Mouse (Mus musculus) spleen, embryonic (tissue): ENCODE data around the gene Ugt1a10.
"Not testable (repeated sequence)": the region's sequence is repeated elsewhere in the genome, so short reads cannot be mapped to it uniquely, and the experiment has no call there.

Experiments
- CTCF ChIA-PET: fragments of 350-600 bp; sonication (Branson Sonifier 250); formaldehyde crosslinking; loops from one replicate; lab custom pipeline; 2022; lab: Charles Lee

Gene Ugt1a10

DNA sequence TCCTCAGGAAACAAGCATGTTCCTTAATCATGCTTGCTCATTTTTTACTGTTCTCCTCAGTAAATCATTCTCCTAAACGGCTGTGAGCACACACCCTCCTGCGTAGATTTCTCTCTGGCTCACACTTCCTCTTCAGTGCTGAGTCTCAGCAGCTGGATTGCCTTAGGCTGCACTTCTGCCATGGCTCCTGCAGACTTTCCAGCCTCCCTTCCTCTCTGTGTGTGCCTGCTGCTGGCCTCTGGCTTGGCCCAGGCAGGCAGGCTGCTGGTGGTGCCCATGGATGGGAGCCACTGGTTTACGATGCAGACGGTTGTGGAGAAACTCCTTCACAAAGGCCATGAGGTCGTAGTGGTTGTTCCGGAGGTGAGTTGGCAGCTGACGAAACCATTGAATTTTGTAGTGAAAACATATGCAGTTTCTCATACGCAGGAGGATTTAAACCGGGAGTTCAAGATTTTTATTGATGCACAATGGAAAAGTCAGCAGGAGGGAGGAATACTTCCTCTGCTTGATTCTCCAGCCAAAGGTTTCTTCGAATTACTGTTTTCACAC, 39.8 kb downstream of the Ugt1a10 start, which contains the start of gene Ugt1a7c:
Ugt1a7c (plus strand) TSS at position 122 of the 552 bp plus-strand sequence.
- CTCF ChIA-PET = no interaction called here

GRCm38 (mm10) chr1:88098546-88098945, 43.4 kb downstream of the Ugt1a10 start:
- CTCF ChIA-PET = interaction anchor here (0.6 kb wide), 1 partner anchor 15 kb away, joined by 3 read pairs; no protein-coding TSS in a partner anchor

- CTCF ChIA-PET = not testable (repeated sequence)
These were observed 44.5 kb downstream of the Ugt1a10 start for GRCm38 (mm10) chr1:88099691-88100090.

GRCm38 (mm10) chr1:88103019-88103418, 47.8 kb downstream of the Ugt1a10 start, which contains the start of gene Ugt1a6b:
TSS of gene Ugt1a6b (plus strand) at chr1:88103252.
- CTCF ChIA-PET = not testable (repeated sequence)

DNA sequence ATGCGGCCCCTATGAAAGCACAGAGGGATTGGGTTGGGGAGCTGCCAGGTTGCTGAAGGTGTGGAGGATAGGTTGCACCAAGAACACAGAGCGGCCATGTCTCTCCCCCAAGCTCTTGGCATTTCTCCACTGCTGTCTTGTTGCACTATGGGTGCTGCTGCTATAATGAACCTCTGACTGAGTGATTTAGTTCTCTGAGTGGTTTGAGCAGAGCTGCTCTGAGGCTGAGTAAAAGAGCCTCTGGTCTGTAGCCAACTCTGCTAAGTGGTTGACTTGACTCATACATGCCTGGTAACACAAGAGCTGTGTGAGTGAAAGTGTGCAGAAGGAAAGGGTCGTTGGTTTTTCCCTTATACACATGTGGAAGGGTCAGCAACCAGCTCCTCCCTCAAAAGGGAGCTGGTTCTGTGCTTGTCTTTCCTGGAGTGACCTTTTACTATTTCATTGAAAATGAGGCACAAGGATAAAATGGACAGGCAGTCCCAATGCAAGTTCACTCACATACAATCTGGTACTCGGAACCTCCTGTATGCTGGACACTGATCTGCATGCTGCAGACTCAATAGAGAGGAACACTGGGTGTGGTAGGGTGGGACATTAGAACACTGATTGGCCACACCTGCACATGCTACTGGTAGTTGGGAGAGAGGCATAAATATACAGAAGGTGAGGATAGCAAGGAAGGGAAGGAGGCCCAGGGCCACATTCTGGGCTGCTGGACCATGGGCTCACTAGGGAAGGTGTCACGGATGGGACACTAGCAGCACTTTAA, 48.7 kb downstream of the Ugt1a10 start:
- CTCF ChIA-PET = not testable (repeated sequence)

DNA sequence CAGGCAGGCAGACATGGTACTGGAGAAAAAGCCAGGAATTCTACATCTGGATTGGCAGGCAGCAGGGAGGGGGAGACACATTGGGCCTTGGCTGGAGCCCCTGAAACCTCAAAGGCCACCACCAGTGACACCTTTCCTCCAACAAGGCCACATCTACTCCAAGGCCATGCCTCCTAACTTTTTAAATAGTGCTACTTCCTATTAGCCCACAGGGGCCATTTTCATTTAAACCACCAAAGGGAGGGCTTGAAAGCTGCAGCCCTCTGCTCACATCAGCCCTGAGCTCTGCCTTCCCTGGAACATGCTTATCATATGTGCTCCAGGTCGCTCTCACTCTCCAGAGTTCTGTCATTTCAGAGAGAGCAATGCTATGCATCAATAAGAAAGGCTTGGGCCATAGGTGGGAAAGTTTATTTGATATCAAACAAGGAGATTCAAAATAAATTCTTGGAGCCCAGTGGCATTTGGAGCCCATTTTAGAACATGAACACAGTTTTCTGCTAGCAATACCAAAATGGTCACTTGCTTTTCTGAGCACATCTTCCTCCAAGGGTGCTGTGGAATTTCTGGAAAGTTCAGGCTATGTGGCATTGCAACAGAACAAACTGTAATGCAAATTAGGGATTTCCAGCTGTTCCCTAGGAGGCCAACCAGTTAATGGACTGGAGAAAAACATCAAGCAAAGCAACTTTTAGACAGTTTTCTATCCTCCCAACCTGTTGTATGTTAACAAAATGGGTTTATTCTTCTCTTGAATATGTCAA, 49.7 kb downstream of the Ugt1a10 start:
- CTCF ChIA-PET = no interaction called here

DNA sequence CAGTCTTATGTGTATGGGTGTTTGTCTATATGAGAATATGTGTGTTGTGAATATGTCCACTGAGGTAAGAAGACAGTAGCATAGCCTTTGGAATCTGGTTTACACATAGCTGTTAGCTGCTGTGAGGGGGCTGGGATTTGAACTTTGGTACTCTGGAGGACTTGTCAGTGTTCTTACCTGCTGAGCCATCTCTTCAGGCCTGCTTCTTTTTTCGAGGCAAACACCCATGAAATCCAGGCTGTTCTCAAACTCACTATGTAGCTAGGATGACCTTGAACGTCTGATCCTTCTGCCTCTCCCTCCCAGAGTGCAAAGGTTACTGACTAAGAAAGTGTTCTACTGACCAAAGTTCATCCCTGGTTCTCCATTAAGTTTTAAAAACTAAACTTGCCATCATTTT, 50.5 kb downstream of the Ugt1a10 start:
- CTCF ChIA-PET = interaction anchor here (0.6 kb wide), 1 partner anchor 269 kb away, joined by 5 read pairs; no protein-coding TSS in a partner anchor

DNA sequence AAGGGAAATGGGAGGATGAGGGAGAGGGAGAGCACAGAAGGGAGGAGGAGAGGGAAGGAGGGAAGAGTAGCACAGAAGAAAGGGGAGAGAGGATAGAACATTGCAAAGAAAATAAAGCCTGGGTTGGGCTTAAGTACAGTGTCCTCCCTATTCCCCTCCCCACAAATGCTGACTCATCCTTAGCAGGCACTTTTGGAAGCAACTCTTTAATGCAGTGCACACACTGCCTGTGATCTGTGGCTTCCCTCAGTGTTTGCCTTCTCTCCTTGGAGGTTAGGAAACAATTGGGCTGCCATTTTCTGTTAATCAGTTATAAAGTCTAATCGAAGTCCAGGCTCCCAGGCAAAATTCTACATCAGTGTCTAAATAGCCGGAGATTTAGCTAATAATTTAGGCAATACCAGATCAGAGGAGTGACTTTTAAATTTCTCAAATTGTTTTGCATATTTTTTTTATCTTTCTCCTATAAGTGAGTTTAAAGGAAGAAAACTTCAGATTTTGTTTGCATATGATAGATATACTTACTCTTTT, 53.9 kb downstream of the Ugt1a10 start:
- CTCF ChIA-PET = not testable (repeated sequence)

DNA sequence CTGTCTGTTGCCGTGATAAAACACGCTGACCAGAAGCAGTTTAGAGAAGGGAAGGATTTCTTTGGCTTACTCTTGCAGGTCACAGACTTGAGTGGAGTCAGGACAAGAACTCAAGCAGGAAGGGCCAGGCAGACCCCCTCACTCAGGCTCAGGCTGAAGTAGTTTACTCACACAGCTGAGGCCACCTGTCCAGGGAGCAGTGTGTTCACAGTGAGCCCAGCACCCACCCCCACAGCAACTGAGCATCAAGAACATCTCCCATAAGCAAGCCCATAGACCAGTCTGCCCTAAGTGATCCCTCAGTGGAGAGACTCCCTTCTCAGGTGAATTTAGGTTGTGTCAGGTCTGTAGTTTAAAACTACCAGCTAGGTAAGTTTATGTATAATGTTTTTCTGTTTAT, 54.4 kb downstream of the Ugt1a10 start:
- CTCF ChIA-PET = not testable (repeated sequence)

DNA sequence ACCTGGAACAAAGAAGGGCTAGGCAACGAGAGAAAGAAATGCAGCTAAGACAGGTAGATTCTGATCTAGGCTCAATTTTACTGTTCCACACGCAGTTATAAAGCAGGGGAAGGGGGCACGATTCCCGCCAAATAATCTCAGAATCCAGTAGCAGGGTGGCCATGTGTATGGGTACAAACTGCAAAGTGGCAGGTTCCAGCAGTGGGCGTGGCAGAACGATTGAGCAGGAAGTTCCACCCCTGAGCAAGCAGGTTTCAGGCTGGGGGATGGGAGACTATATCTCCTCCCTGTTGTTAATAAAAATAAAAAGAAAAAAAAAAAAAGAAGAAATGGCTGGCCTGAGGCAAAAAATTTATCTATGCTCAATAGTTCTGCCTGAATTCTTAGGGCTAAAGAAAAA, 57.6 kb downstream of the Ugt1a10 start:
- CTCF ChIA-PET = not testable (repeated sequence)

- CTCF ChIA-PET = not testable (repeated sequence)
These were observed 65.4 kb downstream of the Ugt1a10 start for GRCm38 (mm10) chr1:88120550-88120949.

GRCm38 (mm10) chr1:88121521-88121920, 66.3 kb downstream of the Ugt1a10 start:
- CTCF ChIA-PET = not testable (repeated sequence)

DNA sequence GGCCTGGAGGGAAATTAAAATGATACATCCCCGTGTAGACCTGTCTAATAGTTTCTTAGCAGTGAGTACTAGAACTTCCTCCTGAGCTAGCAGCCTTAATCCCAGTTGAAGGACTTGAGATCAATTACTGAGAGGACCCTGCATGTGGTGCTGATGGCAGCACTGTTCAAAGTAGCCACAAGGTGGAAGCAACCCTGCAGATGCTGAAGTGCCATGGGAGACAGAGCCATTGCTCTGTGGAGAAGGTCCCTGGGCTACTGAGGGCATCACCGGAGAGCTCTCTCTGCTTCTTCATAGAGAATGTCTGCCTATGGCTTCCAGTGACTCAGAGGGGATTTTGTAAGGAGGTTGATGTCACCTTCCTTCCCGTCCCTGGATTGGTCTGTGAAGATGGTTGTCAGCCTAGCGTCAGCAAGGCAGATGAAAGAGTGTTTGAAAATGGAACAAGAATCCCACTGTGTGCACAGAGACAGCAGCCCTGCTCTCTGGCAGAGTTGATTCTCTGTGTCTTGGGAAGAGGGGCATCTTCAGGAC, 70.7 kb downstream of the Ugt1a10 start:
- CTCF ChIA-PET = not testable (repeated sequence)

- CTCF ChIA-PET = not testable (repeated sequence)
These were observed 73.9 kb downstream of the Ugt1a10 start for GRCm38 (mm10) chr1:88129091-88129490.

DNA sequence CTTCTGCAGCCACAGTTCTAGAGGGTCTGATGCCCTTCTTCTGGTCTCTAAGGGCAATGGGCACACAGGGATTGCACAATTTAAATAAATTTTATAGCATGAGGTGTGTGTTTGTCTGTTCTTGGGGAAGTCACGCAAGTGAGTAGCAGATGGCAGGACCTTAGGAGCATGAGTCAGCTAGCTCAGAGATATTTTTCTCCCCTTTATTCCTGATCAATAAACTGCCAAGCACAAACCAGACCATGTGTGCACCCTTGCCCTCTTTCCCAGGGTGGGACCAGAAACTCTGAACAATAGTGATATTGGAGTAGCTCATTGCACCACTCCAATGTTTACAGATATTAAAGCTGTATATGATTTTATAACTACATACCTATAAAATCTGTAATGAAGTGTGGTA, 75.0 kb downstream of the Ugt1a10 start:
- CTCF ChIA-PET = not testable (repeated sequence)

DNA sequence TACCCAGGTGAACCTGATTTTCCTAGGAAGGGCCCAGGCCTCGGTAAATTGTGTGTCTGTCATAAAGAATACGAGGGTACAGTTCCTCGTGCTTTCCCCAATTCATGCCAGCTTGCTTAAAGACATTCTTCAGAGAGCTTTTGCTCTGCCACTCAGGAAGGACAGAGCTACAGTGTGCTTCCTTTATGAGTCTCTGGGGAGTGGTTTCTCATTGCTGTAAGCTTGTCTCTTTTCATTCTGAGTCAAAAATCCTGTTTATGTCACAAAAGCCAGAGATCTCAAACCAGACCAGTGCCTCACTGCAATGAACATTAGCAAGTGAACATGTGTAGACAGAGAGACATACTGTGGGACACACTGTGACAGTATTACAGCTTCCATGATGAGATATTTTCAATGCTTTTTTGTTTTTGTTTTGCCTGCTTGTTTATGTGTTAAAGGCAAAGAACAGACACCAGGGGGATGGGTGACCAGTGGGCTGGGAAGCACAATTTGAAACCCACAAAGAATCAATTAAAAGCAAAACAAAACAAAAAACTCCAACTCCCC, 78.8 kb downstream of the Ugt1a10 start:
- CTCF ChIA-PET = no interaction called here

DNA sequence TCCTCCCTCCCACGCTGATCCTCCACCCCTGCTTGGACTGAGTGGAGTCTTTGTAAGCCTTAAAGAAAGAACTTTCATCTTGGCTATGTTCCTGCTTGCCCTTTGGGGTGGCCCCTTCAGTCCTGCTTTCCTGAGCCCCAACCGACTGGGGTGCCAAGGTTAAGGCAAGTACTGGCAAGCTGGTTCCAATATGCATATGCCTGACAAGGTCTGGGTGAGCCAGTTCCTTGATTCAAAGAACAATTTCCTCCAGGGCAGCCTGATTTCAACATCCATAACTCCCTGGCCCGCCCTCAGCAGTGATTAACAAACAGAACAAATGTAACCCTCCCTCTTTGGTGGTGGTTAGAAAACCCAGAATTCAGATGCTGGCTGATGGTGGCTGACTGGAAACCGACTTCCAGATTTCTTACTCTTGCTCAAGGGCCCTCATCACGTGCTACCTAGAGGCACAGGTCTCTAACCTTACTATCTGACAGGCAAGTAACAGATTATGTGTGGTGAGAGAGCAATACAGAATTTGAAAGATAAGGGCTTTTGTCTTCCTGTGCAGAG, 79.3 kb downstream of the Ugt1a10 start, which contains the start of gene Ugt1a6a:
Ugt1a6a (plus strand) TSS at position 353 of the 555 bp plus-strand sequence.
- CTCF ChIA-PET = not testable (repeated sequence)

GRCm38 (mm10) chr1:88135229-88135904, 80.2 kb downstream of the Ugt1a10 start:
- CTCF ChIA-PET = not testable (repeated sequence)

DNA sequence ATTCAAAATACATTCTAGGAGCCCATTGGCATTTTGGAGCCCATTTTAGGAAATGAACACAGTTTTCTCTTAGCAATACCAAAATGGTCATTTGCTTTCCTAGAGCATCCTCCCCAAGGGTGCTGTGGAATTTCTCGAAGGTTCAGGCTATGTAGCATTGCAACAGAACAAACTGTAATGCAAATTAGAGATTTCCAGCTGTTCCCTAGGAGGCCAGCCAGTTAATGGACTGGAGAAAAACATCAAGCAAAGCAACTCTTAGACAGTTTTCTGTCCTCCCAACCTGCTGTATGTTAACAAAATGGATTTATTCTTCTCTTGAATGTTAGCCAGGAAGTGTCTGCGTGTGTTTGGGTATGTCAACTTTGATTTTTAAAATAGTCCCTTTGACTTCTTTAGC, 81.5 kb downstream of the Ugt1a10 start:
- CTCF ChIA-PET = no interaction called here

DNA sequence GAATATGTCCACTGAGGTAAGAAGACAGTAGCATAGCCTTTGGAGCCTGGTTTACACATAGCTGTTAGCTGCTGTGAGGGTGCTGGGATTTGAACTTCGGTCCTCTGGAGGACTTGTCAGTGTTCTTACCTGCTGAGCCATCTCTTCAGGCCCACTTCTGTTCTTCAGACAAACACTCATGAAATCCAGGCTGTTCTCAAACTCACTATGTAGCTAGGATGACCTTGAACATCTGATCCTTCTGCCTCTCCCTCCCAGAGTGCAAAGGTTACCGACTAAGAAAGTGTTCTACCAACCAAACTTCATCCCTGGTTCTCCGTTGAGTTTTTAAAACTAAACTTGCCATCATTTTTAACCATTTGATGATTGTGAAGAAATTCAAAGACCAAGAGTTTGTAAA, 82.1 kb downstream of the Ugt1a10 start:
- CTCF ChIA-PET = no interaction called here

- CTCF ChIA-PET = no interaction called here
These were observed 83.0 kb downstream of the Ugt1a10 start for GRCm38 (mm10) chr1:88138145-88138544.
